Mouse (Mus musculus) limb, embryonic 13.5 days (tissue): Measurements from ENCODE around the gene Znrd1as. TPM values are rescaled to one million over a fixed set of nuclear protein-coding genes. Genes with fewer than 3 reads are reported as not detected.
"Not testable (repeated sequence)": the region's sequence is repeated elsewhere in the genome, so short reads cannot be mapped to it uniquely, and the experiment has no call there.

ENCODE experiments used
- ATAC-seq: fragments of 200-750 bp; cut with Nextera tagmentation; 2 replicates; pipeline ENCODE4 v1.8.0; 2017; ENCODE audit warnings: low read depth, moderate number of reproducible peaks, moderate TSS enrichment; ENCODE audit not compliant: low FRiP score
- H3K27ac ChIP-seq: fragments of 300-500 bp; sonication (generic); 2 replicates; pipeline ENCODE4 v1.5.1; 2015; ENCODE audit warnings: inconsistent platforms, mild to moderate bottlenecking, moderate library complexity
- H3K27me3 ChIP-seq: fragments of 300-500 bp; sonication (generic); 2 replicates; pipeline ENCODE4 v1.6.1; 2015; ENCODE audit warnings: mild to moderate bottlenecking, inconsistent platforms
- H3K36me3 ChIP-seq: fragments of 300-500 bp; sonication (generic); 2 replicates; pipeline ENCODE4 v1.6.1; 2015; ENCODE audit warnings: inconsistent platforms, mild to moderate bottlenecking, moderate library complexity
- H3K4me1 ChIP-seq: fragments of 300-500 bp; sonication (generic); 2 replicates; pipeline ENCODE4 v1.6.1; 2015; ENCODE audit warnings: inconsistent platforms
- H3K4me2 ChIP-seq: fragments of 300-500 bp; sonication (generic); replicated peaks from 2 replicates; pipeline ENCODE4 v1.6.1; 2015; ENCODE audit warnings: inconsistent platforms, mild to moderate bottlenecking, moderate library complexity
- H3K4me3 ChIP-seq: fragments of 300-500 bp; sonication (generic); 2 replicates; pipeline ENCODE4 v1.5.1; 2015; ENCODE audit warnings: moderate library complexity, mild to moderate bottlenecking, inconsistent platforms
- H3K9ac ChIP-seq: fragments of 300-500 bp; sonication (generic); 2 replicates; pipeline ENCODE4 v1.6.1; 2015; ENCODE audit warnings: mild to moderate bottlenecking, inconsistent platforms
- H3K9me3 ChIP-seq: fragments of 300-500 bp; sonication (generic); 2 replicates; pipeline ENCODE4 v1.6.1; 2016; ENCODE audit warnings: inconsistent platforms
- WGBS: fragments of 180-500 bp; shearing (Covaris S2); methylation state at CpG from one replicate; pipeline ENCODE4 v1.1.7; 2015; 5-methylcytosine and 5-hydroxymethylcytosine counted together
- polyA plus RNA-seq: library from polyadenylated mRNA; unstranded; fragments of >200 nt; fragmentation: Nextera tagmentation; extraction: Ambion mirVana; gene quantifications from 2 replicates; pipeline ENCODE4 v1.2.1, GENCODE M21; 2015

Znrd1as gene
- polyA plus RNA-seq, 1 experiment from 2014 or later = 5.7 TPM

DNA sequence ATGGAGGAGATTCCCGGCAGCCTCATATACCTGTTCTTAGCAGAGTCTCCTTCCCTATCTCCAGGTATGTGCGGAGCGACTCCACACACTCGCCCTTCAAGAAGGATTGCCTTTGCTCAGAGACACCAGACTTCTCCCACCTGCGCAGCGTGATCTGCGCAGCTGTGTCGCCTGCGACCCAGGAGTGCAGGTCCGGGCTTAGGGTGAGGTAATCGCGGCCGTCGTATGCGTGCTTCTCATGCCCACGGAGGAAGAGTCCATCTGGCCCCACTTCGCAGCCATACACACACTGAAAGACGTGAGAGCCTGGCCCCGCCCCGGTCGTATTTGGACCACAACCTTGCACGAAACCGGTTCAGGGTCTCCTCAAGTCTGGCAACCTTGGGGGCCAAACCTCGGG lies 30.1 kb downstream of the Znrd1as start:
- H3K9me3 ChIP-seq = no peaks in the 10 kb centered on the region
- no peak overlapping the region for H3K27ac ChIP-seq
- peak overlapping the region; percentile 49 for H3K4me2 ChIP-seq
- H3K27me3 ChIP-seq = peaks cover 37% of the 10 kb centered on the region
- no peaks in the 10 kb centered on the region for H3K36me3 ChIP-seq
- H3K4me1 ChIP-seq = 0 out of 2 replicates have a peak, but pooled peaks cover 7% of the 10 kb centered on the region
- no peak overlapping the region; the same call in 1 of the 2 replicates for H3K9ac ChIP-seq
- WGBS = 5% methylated on average over 24 of the region's 24 CpGs
- no peak for ATAC-seq
- H3K4me3 ChIP-seq = peak overlapping the region; percentile 25

DNA sequence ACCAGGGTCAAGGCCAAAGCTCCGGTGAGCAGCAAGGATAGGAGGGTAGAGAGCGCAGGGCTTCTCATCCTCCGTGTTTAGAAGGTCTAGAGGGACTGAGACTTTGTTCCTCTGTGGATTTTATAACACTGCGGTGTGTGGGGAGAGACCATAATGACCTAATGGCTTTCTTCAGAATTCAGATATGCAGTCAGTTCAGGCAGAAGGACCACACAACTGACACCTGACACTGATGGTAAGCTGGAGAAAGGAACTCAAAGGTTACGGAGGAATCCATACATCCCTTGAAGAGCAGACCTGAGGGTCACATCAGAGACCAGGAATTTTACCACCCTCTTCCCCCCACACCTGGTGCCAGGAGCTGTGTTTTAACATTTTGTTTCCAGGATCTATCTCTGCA lies 31.0 kb downstream of the Znrd1as start, which contains the start of gene H2-M5:
TSS of gene H2-M5 (minus strand) at position 101 of the 400 bp plus-strand sequence.
- Histone ChIP-seq H3K27ac (no peak within 1 kb of the TSS), H3K36me3 (no peaks in the 10 kb centered on the region), H3K9ac (no peak within 1 kb of the TSS; the same call in 1 of the 2 replicates), H3K4me2 (peak within 1 kb of the TSS; percentile 49), H3K4me1 (0 out of 2 replicates have a peak, but pooled peaks cover 7% of the 10 kb centered on the region), H3K27me3 (peaks cover 37% of the 10 kb centered on the region), H3K4me3 (peak within 1 kb of the TSS; percentile 25), H3K9me3 (no peaks in the 10 kb centered on the region)
- ATAC-seq = no peak
- WGBS = 27% methylated on average over 5 of the region's 5 CpGs

DNA sequence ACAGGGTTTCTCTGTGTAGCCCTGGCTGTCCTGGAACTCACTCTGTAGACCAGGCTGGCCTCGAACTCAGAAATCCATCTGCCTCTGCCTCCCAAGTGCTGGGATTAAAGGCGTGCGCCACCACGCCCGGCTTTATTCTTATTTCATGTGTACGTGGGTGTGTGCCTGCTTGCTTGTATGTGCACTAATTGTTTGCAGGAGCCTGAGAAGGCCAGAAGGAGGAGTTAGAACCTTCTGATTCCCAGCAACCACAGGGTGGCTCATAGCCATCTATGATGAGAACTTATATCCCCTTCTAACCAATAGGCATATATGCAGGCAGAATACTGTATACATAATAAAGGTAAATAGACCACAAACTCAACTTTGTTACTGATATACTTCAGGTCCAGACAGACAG lies 32.2 kb downstream of the Znrd1as start:
- H3K36me3 ChIP-seq, H3K4me1 ChIP-seq, H3K27ac ChIP-seq, H3K9ac ChIP-seq, H3K4me2 ChIP-seq, ATAC-seq, H3K9me3 ChIP-seq, H3K4me3 ChIP-seq: not testable (repeated sequence)
- H3K27me3 ChIP-seq = peaks cover 37% of the 10 kb centered on the region
- WGBS = 88% methylated on average over 6 of the region's 6 CpGs

DNA sequence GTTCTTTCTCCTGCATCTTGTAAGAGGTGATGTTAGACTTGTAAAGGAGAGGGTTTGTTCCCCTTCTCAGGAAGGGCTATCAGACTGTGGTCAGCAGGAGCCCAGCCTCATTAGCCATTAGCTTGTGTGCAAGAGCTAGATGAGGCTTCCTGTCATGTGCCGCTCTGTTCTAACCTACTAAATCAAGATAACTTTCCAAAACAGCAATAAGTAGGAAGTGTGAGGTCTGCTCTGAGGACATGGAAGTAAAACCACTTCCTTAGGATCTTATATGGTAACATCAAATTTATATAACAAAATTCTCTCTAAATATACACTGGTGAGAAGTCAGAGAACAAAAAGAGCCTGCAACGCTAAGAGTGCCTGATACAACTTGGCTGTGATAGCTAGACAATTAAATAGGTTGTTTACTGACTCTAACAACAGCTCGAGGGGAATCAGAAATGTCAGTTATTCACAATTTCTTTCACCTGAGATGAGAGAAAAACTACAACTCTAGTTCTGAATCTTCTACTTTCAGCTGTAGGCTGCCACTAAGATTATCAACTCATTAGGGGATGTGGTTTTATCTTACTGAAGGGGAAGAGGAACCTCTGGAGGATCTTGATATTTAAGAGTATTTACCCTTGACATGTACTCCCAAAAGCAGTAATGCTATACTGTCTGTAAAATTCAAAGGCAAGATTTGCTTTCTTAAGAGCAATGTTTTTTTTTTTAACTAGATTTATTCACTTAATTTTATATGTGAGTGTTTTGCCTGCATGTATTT lies 34.1 kb downstream of the Znrd1as start:
- Histone ChIP-seq H3K4me1 (0 out of 2 replicates have a peak, but pooled peaks cover 7% of the 10 kb centered on the region), H3K9ac (no peak overlapping the region), H3K4me2 (no peak overlapping the region), H3K27ac (no peak overlapping the region), H3K9me3 (no peaks in the 10 kb centered on the region), H3K4me3 (no peak overlapping the region), H3K36me3 (no peaks in the 10 kb centered on the region), H3K27me3 (peaks cover 25% of the 10 kb centered on the region)
- 58% methylated on average over 3 of the region's 3 CpGs for WGBS
- ATAC-seq = no peak

- Histone ChIP-seq H3K4me2 (no peak overlapping the region), H3K4me1 (0 out of 2 replicates have a peak, but pooled peaks cover under 1% of the 10 kb centered on the region), H3K27me3 (peaks cover 12% of the 10 kb centered on the region), H3K27ac (no peak overlapping the region), H3K4me3 (no peak overlapping the region), H3K9ac (no peak overlapping the region), H3K36me3 (no peaks in the 10 kb centered on the region), H3K9me3 (no peaks in the 10 kb centered on the region)
- WGBS = 82% methylated on average over 4 of the region's 4 CpGs
- no peak for ATAC-seq
Measured at GRCm38 (mm10) chr17:36993770-36994325, 35.5 kb downstream of the Znrd1as start.

- Histone ChIP-seq H3K9me3 (no peaks in the 10 kb centered on the region), H3K4me2 (no peak overlapping the region), H3K4me3 (no peak overlapping the region), H3K9ac (no peak overlapping the region), H3K36me3 (no peaks in the 10 kb centered on the region), H3K4me1 (no peaks in the 10 kb centered on the region), H3K27ac (no peak overlapping the region), H3K27me3 (peaks cover 5% of the 10 kb centered on the region)
- ATAC-seq = no peak
- WGBS = 78% methylated on average over 2 of the region's 2 CpGs
Measured at GRCm38 (mm10) chr17:36994528-36994927, 36.1 kb downstream of the Znrd1as start.

DNA sequence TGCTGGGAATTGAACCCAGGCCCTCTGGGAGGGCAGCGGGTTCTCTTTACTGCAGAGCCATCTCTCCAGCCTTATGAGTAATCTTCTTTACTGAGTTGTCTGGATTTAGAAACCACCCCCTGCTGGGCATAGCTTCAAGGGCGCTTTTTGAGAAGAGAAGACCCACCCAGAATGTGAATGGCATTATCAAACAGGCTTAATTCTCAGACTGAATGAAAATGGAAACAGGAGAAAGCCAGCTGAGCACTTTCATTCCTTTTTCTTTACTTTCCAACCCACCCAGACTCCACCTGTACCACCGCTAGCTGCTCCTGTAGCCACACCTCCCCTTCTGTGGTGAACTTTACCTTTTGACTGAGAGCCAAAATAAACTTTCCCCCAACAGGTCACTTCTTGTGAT lies 37.1 kb downstream of the Znrd1as start:
- Histone ChIP-seq H3K9ac (no peak overlapping the region), H3K4me3 (no peak overlapping the region), H3K4me2 (no peak overlapping the region), H3K4me1 (no peaks in the 10 kb centered on the region), H3K27me3 (no peaks in the 10 kb centered on the region), H3K27ac (no peak overlapping the region), H3K36me3 (no peaks in the 10 kb centered on the region), H3K9me3 (no peaks in the 10 kb centered on the region)
- 69% methylated on average over 3 of the region's 3 CpGs for WGBS
- no peak for ATAC-seq

GRCm38 (mm10) chr17:36997033-36997735 lies 38.8 kb downstream of the Znrd1as start:
- Histone ChIP-seq H3K9ac (no peak overlapping the region), H3K4me2 (no peak overlapping the region), H3K4me3 (no peak overlapping the region), H3K9me3 (no peaks in the 10 kb centered on the region), H3K4me1 (peaks cover 3% of the 10 kb centered on the region; the same call in 1 of the 2 replicates), H3K27me3 (no peaks in the 10 kb centered on the region), H3K27ac (no peak overlapping the region), H3K36me3 (no peaks in the 10 kb centered on the region)
- ATAC-seq = 0 out of 2 replicates have a peak, but pooled peaks have one; percentile 28
- 28% methylated on average over 7 of the region's 7 CpGs for WGBS

GRCm38 (mm10) chr17:36998477-36998876 lies 40.1 kb downstream of the Znrd1as start:
- Histone ChIP-seq H3K36me3 (no peaks in the 10 kb centered on the region), H3K4me3 (no peak overlapping the region), H3K4me1 (peaks cover 8% of the 10 kb centered on the region), H3K4me2 (no peak overlapping the region), H3K9ac (no peak overlapping the region), H3K9me3 (no peaks in the 10 kb centered on the region), H3K27ac (no peak overlapping the region), H3K27me3 (no peaks in the 10 kb centered on the region)
- 82% methylated on average over 2 of the region's 2 CpGs for WGBS
- ATAC-seq = no peak

- 91% methylated on average over 7 of the region's 7 CpGs for WGBS
- H3K9ac ChIP-seq = no peak within 1 kb of the TSS
Measured at GRCm38 (mm10) chr17:37000863-37001262, 42.5 kb downstream of the Znrd1as start, which contains the start of gene Zfp57. TSS of gene Zfp57 (plus strand) at chr17:37001163.

DNA sequence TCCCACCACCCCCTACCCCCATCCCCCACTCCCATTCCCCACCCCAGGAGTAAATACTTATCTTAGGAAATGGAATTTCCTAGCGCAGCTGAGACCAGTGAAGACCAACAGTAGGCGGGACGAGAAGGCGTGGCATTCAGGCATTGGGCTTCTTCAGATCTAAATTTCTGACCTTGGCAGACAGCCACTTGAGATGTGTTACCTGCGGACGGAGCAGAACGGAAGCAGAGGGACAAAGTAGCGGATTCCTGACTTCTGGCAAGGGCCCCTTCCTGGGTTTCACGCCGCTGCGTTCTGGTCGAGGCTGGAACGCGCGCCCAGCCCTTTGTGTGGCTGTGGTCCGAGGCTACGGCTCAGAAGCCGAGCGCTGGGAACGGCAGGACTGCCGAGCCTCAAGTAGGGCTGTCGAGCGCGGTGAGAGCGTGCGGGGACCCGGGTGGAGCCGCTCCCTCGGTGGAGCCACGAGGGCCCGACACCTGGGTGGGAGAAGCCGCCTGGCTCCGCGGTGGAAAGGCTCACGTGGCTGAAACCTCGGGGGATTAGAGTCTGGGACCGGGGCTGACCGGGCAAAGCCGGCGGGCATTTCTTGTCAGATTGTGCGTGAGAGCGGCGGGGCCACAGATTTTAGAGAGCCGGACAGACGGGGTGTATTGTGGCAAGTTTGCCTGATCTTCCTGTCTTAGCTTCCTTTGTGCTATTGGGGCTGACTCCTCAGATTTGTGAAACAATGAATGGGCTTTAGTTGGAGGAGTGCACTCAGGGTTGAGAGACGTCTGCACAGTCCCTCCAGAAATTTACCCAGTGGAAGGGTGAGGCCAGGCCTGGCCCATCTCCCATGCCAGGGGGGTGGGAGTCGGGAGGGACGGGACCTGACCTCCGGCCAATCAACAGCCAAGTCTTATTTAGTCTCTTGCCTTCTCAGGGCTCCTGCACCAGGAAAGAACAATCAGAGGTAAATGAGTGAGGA lies 44.3 kb downstream of the Znrd1as start:
- Histone ChIP-seq H3K9ac (peak overlapping the region; percentile 95), H3K9me3 (no peaks in the 10 kb centered on the region), H3K27ac (peak overlapping the region; percentile 94), H3K27me3 (no peaks in the 10 kb centered on the region), H3K4me2 (peak overlapping the region; percentile 78), H3K4me3 (peak overlapping the region; percentile 81), H3K36me3 (peaks cover 26% of the 10 kb centered on the region), H3K4me1 (peaks cover 14% of the 10 kb centered on the region)
- under 1% methylated on average over 49 of the region's 49 CpGs for WGBS
- peak; percentile 92 for ATAC-seq

More at GRCm38 (mm10) chr17:37000863-37001262, 42.5 kb downstream of the Znrd1as start, which contains the start of gene Zfp57:
- ATAC-seq = no peak
- no peaks in the 10 kb centered on the region for H3K9me3 ChIP-seq
- H3K4me3 ChIP-seq = peak within 1 kb of the TSS; percentile 81
- H3K4me1 ChIP-seq = peaks cover 14% of the 10 kb centered on the region
- H3K36me3 ChIP-seq = peaks cover 9% of the 10 kb centered on the region
- H3K4me2 ChIP-seq = peak within 1 kb of the TSS; percentile 78
- H3K27me3 ChIP-seq = no peaks in the 10 kb centered on the region
- H3K27ac ChIP-seq = no peak within 1 kb of the TSS; the same call in 1 of the 2 replicates
